Mouse (Mus musculus) MEL (cell line): ENCODE data around the gene 1700003H04Rik. TPM values are rescaled to one million over a fixed set of nuclear protein-coding genes. Genes with fewer than 3 reads are reported as not detected.

ENCODE experiments used
- DNase-seq: peaks from one replicate; pipeline ENCODE4 v3.0.0; 2011; ENCODE audit warnings: low read depth, low spot score
- H3K27ac ChIP-seq: 2 replicates; pipeline ENCODE4 v1.5.1; 2012; ENCODE audit warnings: low read depth, mild to moderate bottlenecking, control low read depth, low read length, moderate library complexity; ENCODE audit not compliant: control insufficient read depth
- H3K27me3 ChIP-seq, 2 experiments: fragments of 150-350 bp in 1 of 2; sonication (generic) in 1 of 2; 2 replicates each; pipeline ENCODE4 v1.6.1; 2012; ENCODE audit warnings: low read length in 2 of 2, mild to moderate bottlenecking in 2 of 2, improper control_type of control experiment in 1 of 2, moderate library complexity in 1 of 2; ENCODE audit not compliant: insufficient read depth in 2 of 2, control insufficient read depth in 1 of 2
- H3K36me3 ChIP-seq, 2 experiments: 2 replicates each; pipeline ENCODE4 v1.6.1; 2012 to 2014; ENCODE audit warnings: low read length in 2 of 2, improper control_type of control experiment in 1 of 2, inconsistent platforms in 1 of 2, mild to moderate bottlenecking in 1 of 2; ENCODE audit not compliant: insufficient read depth in 2 of 2, control insufficient read depth in 1 of 2
- H3K4me1 ChIP-seq, 2 experiments: fragments of 150-350 bp in 1 of 2; sonication (generic) in 1 of 2; 2 replicates each; pipeline ENCODE4 v1.6.1; 2012; ENCODE audit warnings: low read length in 2 of 2, improper control_type of control experiment in 1 of 2, mild to moderate bottlenecking in 1 of 2; ENCODE audit not compliant: insufficient read depth in 2 of 2, control insufficient read depth in 1 of 2
- H3K4me3 ChIP-seq, 2 experiments: fragments of 150-350 bp in 1 of 2; sonication (generic) in 1 of 2; 2 replicates each; pipeline ENCODE4 v1.5.1; 2012; ENCODE audit warnings: low read depth in 2 of 2, low read length in 2 of 2, mild to moderate bottlenecking in 2 of 2, moderate library complexity in 2 of 2, control low read depth in 1 of 2, improper control_type of control experiment in 1 of 2; ENCODE audit not compliant: control insufficient read depth in 1 of 2, insufficient read depth in 1 of 2
- H3K79me2 ChIP-seq: 2 replicates; pipeline ENCODE4 v1.6.1; 2012; ENCODE audit warnings: mild to moderate bottlenecking, low read length, moderate library complexity; ENCODE audit not compliant: control insufficient read depth, poor library complexity, insufficient read depth
- H3K9ac ChIP-seq: 2 replicates; pipeline ENCODE4 v1.6.1; 2012; ENCODE audit warnings: low read depth, mild to moderate bottlenecking, control low read depth, low read length, moderate library complexity; ENCODE audit not compliant: control insufficient read depth, poor library complexity, severe bottlenecking
- H3K9me3 ChIP-seq: fragments of 150-350 bp; sonication (generic); replicated peaks from 2 replicates; pipeline ENCODE4 v1.6.1; 2012; ENCODE audit warnings: mild to moderate bottlenecking, low read length, improper control_type of control experiment, moderate library complexity; ENCODE audit not compliant: insufficient read depth
- BHLHE40 ChIP-seq: IDR thresholded peaks from 2 replicates; pipeline ENCODE4 v1.6.1; 2012; ENCODE audit warnings: low read depth, mild to moderate bottlenecking, inconsistent platforms, low read length, improper control_type of control experiment, borderline replicate concordance
- CTCF ChIP-seq, 3 experiments: IDR thresholded peaks in 2 of 3; conservative IDR thresholded peaks in 1 of 3; 2 replicates each; pipeline ENCODE4 v1.5.1; 2011 to 2012; ENCODE audit warnings: low read length in 3 of 3, low read depth in 2 of 3, mild to moderate bottlenecking in 2 of 3, improper control_type of control experiment in 1 of 3, inconsistent platforms in 1 of 3, mixed read lengths in 1 of 3, moderate library complexity in 1 of 3; ENCODE audit not compliant: control insufficient read depth in 1 of 3, insufficient read depth in 1 of 3, poor library complexity in 1 of 3, severe bottlenecking in 1 of 3
- EP300 ChIP-seq, 2 experiments: IDR thresholded peaks; 2 replicates each; pipeline ENCODE4 v1.6.1; 2011; ENCODE audit warnings: improper control_type of control experiment in 2 of 2, low read length in 2 of 2, low read depth in 1 of 2, mild to moderate bottlenecking in 1 of 2
- GABPA ChIP-seq: IDR thresholded peaks from 2 replicates; pipeline ENCODE4 v1.6.1; 2012; ENCODE audit warnings: low read depth, mild to moderate bottlenecking, inconsistent platforms, low read length, improper control_type of control experiment, moderate library complexity
- GATA1 ChIP-seq: IDR thresholded peaks from 2 replicates; pipeline ENCODE4 v1.6.1; 2011; ENCODE audit warnings: low read depth, low read length, improper control_type of control experiment
- JUND ChIP-seq: IDR thresholded peaks from 2 replicates; pipeline ENCODE4 v1.6.1; 2011; ENCODE audit warnings: low read depth, mild to moderate bottlenecking, improper control_type of control experiment, low read length
- MAFK ChIP-seq: IDR thresholded peaks from 2 replicates; pipeline ENCODE4 v1.6.1; 2011; ENCODE audit warnings: low read depth, mild to moderate bottlenecking, low read length, improper control_type of control experiment, borderline replicate concordance
- MYC ChIP-seq: IDR thresholded peaks from 2 replicates; pipeline ENCODE4 v1.6.1; 2011; ENCODE audit warnings: low read depth, mild to moderate bottlenecking, low read length, improper control_type of control experiment, moderate library complexity
- POLR2A ChIP-seq, 2 experiments: IDR thresholded peaks; 2 replicates each; pipeline ENCODE4 v1.6.1; 2011 to 2012; ENCODE audit warnings: low read length in 2 of 2, mild to moderate bottlenecking in 2 of 2, control low read depth in 1 of 2, improper control_type of control experiment in 1 of 2, low read depth in 1 of 2, moderate library complexity in 1 of 2; ENCODE audit not compliant: control insufficient read depth in 1 of 2, insufficient read depth in 1 of 2, poor library complexity in 1 of 2
- POLR2AphosphoS5 ChIP-seq: IDR thresholded peaks from 2 replicates; pipeline ENCODE4 v1.6.1; 2012; ENCODE audit warnings: low read depth, borderline replicate concordance, mild to moderate bottlenecking, inconsistent platforms, low read length, moderate library complexity, mixed read lengths
- RAD21 ChIP-seq: IDR thresholded peaks from 2 replicates; pipeline ENCODE4 v1.6.1; 2011; ENCODE audit warnings: mild to moderate bottlenecking, low read depth, low read length, improper control_type of control experiment
- RCOR1 ChIP-seq: IDR thresholded peaks from 2 replicates; pipeline ENCODE4 v1.6.1; 2012; ENCODE audit warnings: low read depth, mild to moderate bottlenecking, inconsistent platforms, low read length, improper control_type of control experiment
- SIN3A ChIP-seq: IDR thresholded peaks from 2 replicates; pipeline ENCODE4 v1.6.1; 2012; ENCODE audit warnings: low read length, improper control_type of control experiment, inconsistent platforms
- TBP ChIP-seq: IDR thresholded peaks from 2 replicates; pipeline ENCODE4 v1.8.0; 2011; ENCODE audit warnings: low read depth, low read length, improper control_type of control experiment
- UBTF ChIP-seq: IDR thresholded peaks from 2 replicates; pipeline ENCODE4 v1.6.1; 2012; ENCODE audit warnings: low read depth, mild to moderate bottlenecking, inconsistent platforms, low read length, improper control_type of control experiment, moderate library complexity, borderline replicate concordance; ENCODE audit not compliant: insufficient read depth
- USF2 ChIP-seq, 2 experiments: IDR thresholded peaks; 2 replicates each; pipeline ENCODE4 v1.6.1; 2011 to 2012; ENCODE audit warnings: improper control_type of control experiment in 2 of 2, low read length in 2 of 2, borderline replicate concordance in 1 of 2, inconsistent platforms in 1 of 2, low read depth in 1 of 2, mild to moderate bottlenecking in 1 of 2; ENCODE audit not compliant: insufficient read depth in 1 of 2
- ZC3H11A ChIP-seq: IDR thresholded peaks from 2 replicates; pipeline ENCODE4 v1.6.1; 2012; ENCODE audit warnings: low read depth, mild to moderate bottlenecking, inconsistent platforms, low read length, improper control_type of control experiment
- ZKSCAN1 ChIP-seq: IDR thresholded peaks from 2 replicates; pipeline ENCODE4 v1.6.1; 2012; ENCODE audit warnings: low read depth, mild to moderate bottlenecking, inconsistent platforms, low read length, improper control_type of control experiment, moderate library complexity
- ZNF384 ChIP-seq: IDR thresholded peaks from 2 replicates; pipeline ENCODE4 v1.6.1; 2012; ENCODE audit warnings: low read depth, mild to moderate bottlenecking, inconsistent platforms, low read length, improper control_type of control experiment
- polyA plus RNA-seq, 2 experiments: library from polyadenylated mRNA; stranded (reverse) in 1 of 2; unstranded in 1 of 2; fragments of >175 nt in 1 of 2; fragments of >200 nt in 1 of 2; gene quantifications; 2 replicates each; pipeline versions ENCODE4 v1.2.1 to v1.2.4; 2012; ENCODE audit warnings: low replicate concordance in 2 of 2, low read depth in 1 of 2; ENCODE audit not compliant: insufficient read length in 2 of 2, insufficient read depth in 1 of 2, missing spikeins in 1 of 2
- total RNA-seq: library from RNA; depleted of rRNA; stranded (reverse); fragments of 300-350 nt; gene quantifications from 2 replicates; pipeline ENCODE4 v1.2.3, GENCODE M21; 2012

1700003H04Rik gene
- total and polyA plus RNA-seq, 3 experiments, result not detected

DNA sequence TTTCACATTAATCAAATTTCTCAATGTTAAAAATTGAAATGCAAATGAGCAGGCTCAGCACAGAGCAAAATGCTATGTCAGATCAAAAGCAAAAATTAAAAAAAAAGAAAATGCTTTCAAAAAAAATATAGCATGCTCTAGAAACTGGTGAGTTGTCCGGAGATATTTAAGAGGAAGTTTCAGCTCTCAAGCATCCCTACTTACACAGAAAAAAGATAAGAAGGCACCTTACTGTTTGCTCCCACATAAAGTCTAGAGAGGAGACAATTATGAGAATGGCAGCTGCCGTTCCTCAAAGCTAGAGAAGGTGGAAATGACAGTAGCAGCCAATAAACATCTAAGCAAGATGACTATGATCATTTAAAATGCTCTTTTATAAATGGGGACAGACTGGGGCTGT is 25.8 kb downstream of the 1700003H04Rik start:
- Histone ChIP-seq H3K4me1 (peaks cover 8 to 18% of the 10 kb centered on the region in 2 experiments), H3K9me3 (no peaks in the 10 kb centered on the region), H3K4me3 (peak overlapping the region in 1 of 2 experiments; percentile 29; a peak in 2 of 4 replicates), H3K27ac (peak overlapping the region; percentile 92), H3K27me3 (no peaks in the 10 kb centered on the region), H3K79me2 (no peaks in the 10 kb centered on the region), H3K9ac (peak overlapping the region; percentile 43; the same call in 1 of the 2 replicates), H3K36me3 (peaks cover 0 to 24% of the 10 kb centered on the region in 2 experiments; a peak in 2 of 4 replicates)
- DNase-seq, result peak; percentile 67
- peak; percentile 83 for TF ChIP-seq GATA1
- TF ChIP-seq MYC, result no peak
- no peak for TF ChIP-seq GABPA
- no peak for TF ChIP-seq TBP
- no peak for TF ChIP-seq RAD21
- no peak for TF ChIP-seq ZC3H11A
- TF ChIP-seq POLR2AphosphoS5, result no peak
- TF ChIP-seq JUND, result no peak
- TF ChIP-seq ZNF384, result peak; percentile 89
- TF ChIP-seq POLR2A (IDR thresholded peaks at IDR 0.05; ENCODE audit: control insufficient read depth in 1 of 2, insufficient read depth in 1 of 2, low read depth in 1 of 2, low read length in 2 of 2, poor library complexity in 1 of 2), result peak in 1 of 2 experiments; percentile 16; a peak in 1 of 4 replicates
- no peak for TF ChIP-seq MAFK
- no peak; the same call in 1 of the 2 replicates for TF ChIP-seq SIN3A
- TF ChIP-seq BHLHE40, result no peak
- TF ChIP-seq CTCF (IDR thresholded peaks at IDR 0.05 in 2 of 3, conservative IDR thresholded peaks at IDR 0.05 in 1 of 3; ENCODE audit: control insufficient read depth in 1 of 3, insufficient read depth in 1 of 3, low read depth in 2 of 3, low read length in 3 of 3, poor library complexity in 1 of 3, severe bottlenecking in 1 of 3), result no peak
- TF ChIP-seq USF2 (IDR thresholded peaks at IDR 0.05; ENCODE audit: borderline replicate concordance in 1 of 2, insufficient read depth in 1 of 2, low read depth in 1 of 2, low read length in 2 of 2), result no peak
- TF ChIP-seq RCOR1, result peak; percentile 47
- peak; percentile 24 to 61; a peak in 1 of 4 replicates for TF ChIP-seq EP300 (IDR thresholded peaks at IDR 0.05; ENCODE audit: low read depth in 1 of 2, low read length in 2 of 2)
- TF ChIP-seq ZKSCAN1, result no peak

DNA sequence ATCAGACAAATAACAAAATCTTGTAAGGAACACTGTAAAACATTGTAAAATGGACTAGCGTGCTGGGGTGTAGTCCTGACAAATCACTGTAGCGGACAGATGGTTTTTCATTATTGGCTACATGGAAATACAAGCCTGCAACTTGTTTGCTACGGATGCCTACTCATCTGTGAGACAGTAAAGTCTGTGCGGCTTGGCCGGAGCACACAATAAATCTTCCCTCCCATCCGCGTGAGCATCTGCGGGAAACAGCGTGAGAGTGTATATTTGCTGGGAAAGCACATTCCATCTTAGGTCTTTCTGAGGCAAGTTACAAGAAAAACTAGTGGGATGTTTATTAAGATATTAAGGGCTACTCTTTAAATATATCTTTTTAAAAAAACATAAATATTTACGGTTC is 32.0 kb downstream of the 1700003H04Rik start:
- H3K36me3 ChIP-seq, result no peaks in the 10 kb centered on the region
- TF ChIP-seq UBTF (no peak), RAD21 (no peak), ZC3H11A (no peak), USF2 (IDR thresholded peaks at IDR 0.05; ENCODE audit: borderline replicate concordance in 1 of 2, insufficient read depth in 1 of 2, low read depth in 1 of 2, low read length in 2 of 2) (no peak)
- no peak for DNase-seq

More for the DNA sequence above, 32.0 kb downstream of the 1700003H04Rik start:
- Histone ChIP-seq H3K27me3 (no peaks in the 10 kb centered on the region), H3K4me1 (no peaks in the 10 kb centered on the region), H3K9ac (no peak overlapping the region), H3K9me3 (no peaks in the 10 kb centered on the region), H3K79me2 (no peaks in the 10 kb centered on the region), H3K27ac (no peak overlapping the region), H3K4me3 (no peak overlapping the region)
